Mouse (Mus musculus): Measurements from ENCODE around the gene Hoxa7.

DNA sequence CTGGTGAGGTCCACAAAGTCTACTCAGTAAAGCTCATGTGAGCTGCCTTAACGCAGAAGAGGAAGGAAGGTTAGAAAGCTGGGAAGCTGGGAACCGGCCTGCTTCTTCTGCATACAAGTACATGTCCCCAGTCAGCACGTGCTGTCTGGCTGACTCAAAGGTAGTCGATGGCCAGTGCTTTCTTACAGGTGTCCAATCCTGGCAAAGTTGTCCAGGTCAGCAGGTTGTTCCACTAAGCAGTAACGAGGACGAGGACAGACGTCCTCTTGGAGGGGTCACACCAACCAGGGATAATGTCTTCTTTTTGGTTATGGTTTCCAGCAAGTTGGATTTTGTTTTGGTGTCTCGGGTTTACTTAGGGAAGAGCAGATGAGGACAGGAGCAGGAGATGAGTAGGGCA lies 31.7 kb downstream of the Hoxa7 start:
- TF ChIP-seq CTCF (IDR thresholded peaks at IDR 0.05; ENCODE audit: low read depth, low read length) (no peak), POLR2A (IDR thresholded peaks at IDR 0.05; ENCODE audit: borderline replicate concordance, low read depth, low read length) (no peak)
